Mouse (Mus musculus) heart, adult 2 months (tissue): ENCODE measurements around the gene Gstcd. TPM values are rescaled to one million over a fixed set of nuclear protein-coding genes. Genes with fewer than 3 reads are reported as not detected.

Source experiments
- DNase-seq, 2 experiments: peaks; one replicate each; pipeline ENCODE4 v3.0.0; 2021
- H3K27ac ChIP-seq: fragments of 200-600 bp; 2 replicates; pipeline ENCODE4 v1.8.1; 2022
- H3K27me3 ChIP-seq: fragments of 200-500 bp; 2 replicates; pipeline ENCODE4 v1.6.1; 2012; ENCODE audit warnings: mild to moderate bottlenecking, low read length, inconsistent platforms, mixed read lengths; ENCODE audit not compliant: control insufficient read depth, insufficient read depth
- H3K36me3 ChIP-seq: fragments of 200-500 bp; 2 replicates; pipeline ENCODE4 v1.6.1; 2012; ENCODE audit warnings: low read length, inconsistent platforms; ENCODE audit not compliant: control insufficient read depth, insufficient read depth
- H3K4me1 ChIP-seq: fragments of 200-500 bp; 2 replicates; pipeline ENCODE4 v1.6.1; 2011; ENCODE audit warnings: low read length; ENCODE audit not compliant: control insufficient read depth, insufficient read depth
- H3K4me3 ChIP-seq: fragments of 200-600 bp; 2 replicates; pipeline ENCODE4 v1.8.1; 2022
- H3K79me2 ChIP-seq: fragments of 200-500 bp; replicated peaks from 2 replicates; pipeline ENCODE4 v1.6.1; 2012; ENCODE audit warnings: mild to moderate bottlenecking, inconsistent platforms, low read length, moderate library complexity, mixed read lengths; ENCODE audit not compliant: control insufficient read depth, insufficient read depth
- H3K9ac ChIP-seq: fragments of 200-500 bp; 2 replicates; pipeline ENCODE4 v1.6.1; 2012; ENCODE audit warnings: low read depth, mild to moderate bottlenecking, control low read depth, inconsistent platforms, low read length, mixed read lengths
- CTCF ChIP-seq: fragments of 200-600 bp; IDR thresholded peaks from 2 replicates; pipeline ENCODE4 v1.8.1; 2022; ENCODE audit warnings: antibody characterized with exemption, mild to moderate bottlenecking, moderate library complexity
- EP300 ChIP-seq: fragments of 200-500 bp; IDR thresholded peaks from 2 replicates; pipeline ENCODE4 v1.6.1; 2011; ENCODE audit warnings: low read depth, low read length, control low read depth; ENCODE audit not compliant: insufficient read depth
- POLR2A ChIP-seq: fragments of 200-500 bp; IDR thresholded peaks from 2 replicates; pipeline ENCODE4 v1.6.1; 2011; ENCODE audit warnings: mild to moderate bottlenecking, low read depth, low read length, control low read depth; ENCODE audit not compliant: insufficient read depth
- WGBS: fragments of 180-500 bp; shearing (Covaris S2); methylation state at CpG from one replicate; pipeline ENCODE4 v1.1.7; 2018; 5-methylcytosine and 5-hydroxymethylcytosine counted together
- intact Hi-C: fragments of 180-260 bp; cut with DNase I; formaldehyde crosslinking; loops from one replicate; pipeline ENCODE4 v1.15.1; 2025
- polyA plus RNA-seq: library from polyadenylated mRNA; depleted of rRNA; stranded (reverse); fragments of >200 nt; gene quantifications from 2 replicates; pipeline ENCODE4 v1.2.3, GENCODE M21; 2012
- total RNA-seq, 2 experiments: library from RNA; stranded (reverse); gene quantifications; 2 replicates each; pipeline ENCODE4 v1.2.3; 2021

The Gstcd gene
- total and polyA plus RNA-seq, 3 experiments, result 0.72 to 2.9 (median 2.6) TPM

- Histone ChIP-seq H3K4me1 (no peaks in the 10 kb centered on the region), H3K27ac (no peak overlapping the region), H3K4me3 (no peak overlapping the region), H3K27me3 (no peaks in the 10 kb centered on the region), H3K9ac (no peak overlapping the region), H3K79me2 (no peaks in the 10 kb centered on the region), H3K36me3 (no peaks in the 10 kb centered on the region; the same call in 1 of the 2 replicates)
- intact Hi-C loops, result loop anchor here (10.0 kb wide), 1 partner anchor 1526 kb away; no protein-coding TSS in a partner anchor
- TF ChIP-seq CTCF (no peak), POLR2A (no peak), EP300 (no peak)
- no peak for DNase-seq
- WGBS, result 92% methylated on average over 4 of the region's 4 CpGs
These were observed 16.9 kb upstream of the Gstcd start for GRCm38 (mm10) chr3:133108731-133109130.

DNA sequence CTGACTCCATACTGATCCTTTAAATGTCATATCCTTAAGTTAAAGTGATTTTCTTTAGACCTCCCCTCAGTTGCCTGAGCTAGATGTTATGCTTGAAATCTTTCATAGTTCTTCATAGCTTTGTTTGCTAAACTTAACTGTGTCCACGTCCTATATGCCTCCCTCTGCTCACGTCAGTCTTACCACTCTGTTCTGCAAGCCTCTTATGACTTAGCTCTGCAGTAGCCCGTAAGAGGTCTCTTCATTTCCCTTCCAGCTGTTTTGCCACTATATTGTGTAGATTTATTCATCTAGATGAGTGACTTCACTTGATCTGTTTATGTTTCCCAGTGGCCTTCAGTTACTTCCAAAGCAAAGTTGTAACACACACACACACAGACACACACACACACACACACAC is 12.6 kb upstream of the Gstcd start:
- Histone ChIP-seq H3K36me3 (no peaks in the 10 kb centered on the region; the same call in 1 of the 2 replicates), H3K27ac (no peak overlapping the region), H3K27me3 (no peaks in the 10 kb centered on the region), H3K4me1 (no peaks in the 10 kb centered on the region), H3K4me3 (no peak overlapping the region), H3K79me2 (no peaks in the 10 kb centered on the region), H3K9ac (no peak overlapping the region)
- 96% methylated on average over 3 of the region's 3 CpGs for WGBS
- no peak for TF ChIP-seq POLR2A
- no peak for TF ChIP-seq CTCF
- no peak for TF ChIP-seq EP300
- intact Hi-C loops, result loop anchor here (10.0 kb wide), 1 partner anchor 1530 kb away; no protein-coding TSS in a partner anchor
- DNase-seq, result no peak

DNA sequence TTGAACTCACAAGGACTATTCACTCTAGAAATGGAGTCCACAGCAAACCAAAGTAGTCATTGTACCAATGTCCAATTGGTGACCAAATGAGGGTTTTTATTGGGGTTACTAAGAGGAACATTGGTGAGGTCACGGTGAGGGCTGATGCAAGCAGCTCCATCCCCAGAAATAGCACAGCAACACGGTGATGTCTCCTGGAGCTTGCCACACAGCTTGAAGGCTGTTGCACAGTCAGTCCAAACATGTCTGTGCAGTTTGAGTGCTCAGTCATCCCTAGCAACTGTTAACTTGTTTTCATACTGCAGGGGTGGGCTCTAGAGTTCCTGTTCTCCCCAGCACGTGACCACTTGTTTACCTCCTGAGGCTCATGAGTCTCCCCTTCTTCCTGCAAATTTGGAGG is 11.9 kb upstream of the Gstcd start:
- Histone ChIP-seq H3K9ac (no peak overlapping the region), H3K27me3 (no peaks in the 10 kb centered on the region), H3K4me1 (no peaks in the 10 kb centered on the region), H3K79me2 (no peaks in the 10 kb centered on the region), H3K27ac (no peak overlapping the region), H3K36me3 (no peaks in the 10 kb centered on the region; the same call in 1 of the 2 replicates), H3K4me3 (no peak overlapping the region)
- intact Hi-C loops, result loop anchor here (10.0 kb wide), 1 partner anchor 1531 kb away; no protein-coding TSS in a partner anchor
- no peak for DNase-seq
- WGBS, result 77% methylated on average over 3 of the region's 3 CpGs
- TF ChIP-seq EP300 (no peak), CTCF (no peak), POLR2A (no peak)

DNA sequence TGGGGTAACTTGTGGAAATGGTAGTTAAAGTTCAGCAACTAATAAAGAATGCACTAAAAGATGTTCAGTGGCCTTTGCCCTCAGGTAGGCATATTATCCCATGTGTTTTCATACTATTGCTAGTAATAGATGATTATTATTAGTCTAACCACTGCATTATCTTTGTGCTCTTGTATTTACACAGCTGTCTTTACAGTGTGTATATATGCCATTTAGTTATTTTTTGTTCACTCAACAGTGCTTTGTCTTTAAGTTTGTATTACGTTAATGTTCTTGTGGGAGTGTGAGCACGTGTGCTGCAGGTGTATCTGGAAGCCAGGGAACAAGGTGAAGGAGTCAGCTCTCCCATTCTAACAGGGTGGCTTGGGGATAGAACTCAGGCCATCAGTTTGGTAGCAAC is 7.1 kb upstream of the Gstcd start:
- no peak for DNase-seq
- intact Hi-C loops, result no loop called here
- 93% methylated on average over 2 of the region's 2 CpGs for WGBS
- no peaks in the 10 kb centered on the region; the same call in 1 of the 2 replicates for H3K36me3 ChIP-seq
- TF ChIP-seq POLR2A (no peak), CTCF (no peak), EP300 (no peak)
- no peaks in the 10 kb centered on the region for H3K4me1 ChIP-seq
- no peaks in the 10 kb centered on the region for H3K27me3 ChIP-seq
- 0 out of 2 replicates have a peak, but pooled peaks cover 1% of the 10 kb centered on the region for H3K79me2 ChIP-seq
- H3K27ac ChIP-seq, result no peak overlapping the region
- H3K9ac ChIP-seq, result no peak overlapping the region
- no peak overlapping the region for H3K4me3 ChIP-seq

DNA sequence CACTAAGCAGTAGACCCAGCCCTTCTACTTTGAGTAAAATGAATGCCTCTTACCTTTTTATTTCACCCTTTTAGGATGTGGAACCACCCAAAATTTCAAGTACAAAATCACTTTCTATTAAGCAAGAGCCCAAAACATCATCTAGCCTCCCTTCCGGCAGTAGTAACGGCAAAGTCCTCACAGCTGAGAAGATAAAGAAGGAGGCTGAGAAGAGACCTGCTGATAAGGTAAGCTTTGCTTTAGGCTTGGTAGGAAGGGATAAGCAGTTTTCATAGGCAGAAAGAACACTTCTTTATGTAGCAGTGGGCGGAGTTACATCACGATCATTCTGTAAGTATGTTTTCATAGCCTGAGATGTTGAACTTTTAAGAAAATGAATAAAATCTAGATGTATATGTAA is 6.5 kb upstream of the Gstcd start:
- no peak overlapping the region for H3K4me3 ChIP-seq
- no peaks in the 10 kb centered on the region for H3K4me1 ChIP-seq
- DNase-seq, result no peak
- H3K27me3 ChIP-seq, result no peaks in the 10 kb centered on the region
- intact Hi-C loops, result no loop called here
- WGBS, result 95% methylated on average over 4 of the region's 4 CpGs
- no peak for TF ChIP-seq CTCF
- no peak for TF ChIP-seq POLR2A
- TF ChIP-seq EP300, result no peak
- H3K27ac ChIP-seq, result no peak overlapping the region
- no peak overlapping the region for H3K9ac ChIP-seq
- no peaks in the 10 kb centered on the region; the same call in 1 of the 2 replicates for H3K36me3 ChIP-seq
- H3K79me2 ChIP-seq, result peaks cover 1% of the 10 kb centered on the region; the same call in 1 of the 2 replicates

DNA sequence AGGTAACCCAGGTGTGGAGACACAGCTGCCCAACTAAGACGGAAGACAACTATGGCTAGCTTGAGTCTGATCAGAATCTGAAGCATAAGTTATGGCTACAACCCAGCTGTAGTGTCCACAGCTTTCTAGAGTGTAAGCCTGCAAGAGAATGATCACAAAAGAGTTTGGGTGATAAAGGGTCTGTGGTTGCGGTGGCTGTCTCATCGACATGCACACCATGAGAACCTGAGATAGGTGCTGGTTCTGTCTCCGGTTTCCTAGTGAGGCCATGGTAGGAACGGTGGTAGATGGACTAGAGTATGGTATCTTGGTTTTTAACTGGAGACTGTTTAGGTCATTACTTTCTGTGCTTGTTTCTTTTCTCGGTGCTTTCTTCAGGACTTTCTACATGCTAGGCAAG is 6.1 kb upstream of the Gstcd start:
- H3K27me3 ChIP-seq, result no peaks in the 10 kb centered on the region
- intact Hi-C loops, result no loop called here
- H3K4me1 ChIP-seq, result no peaks in the 10 kb centered on the region
- H3K4me3 ChIP-seq, result no peak overlapping the region
- peaks cover 1% of the 10 kb centered on the region; the same call in 1 of the 2 replicates for H3K79me2 ChIP-seq
- DNase-seq, result no peak
- H3K9ac ChIP-seq, result no peak overlapping the region
- H3K27ac ChIP-seq, result no peak overlapping the region
- WGBS, result 93% methylated on average over 6 of the region's 6 CpGs
- no peak for TF ChIP-seq CTCF
- TF ChIP-seq EP300, result no peak
- TF ChIP-seq POLR2A, result no peak
- H3K36me3 ChIP-seq, result no peaks in the 10 kb centered on the region; the same call in 1 of the 2 replicates
